Mouse (Mus musculus) myocyte (in vitro differentiated cells): ENCODE measurements around the gene Ctsf. TPM values are rescaled to one million over a fixed set of nuclear protein-coding genes. Genes with fewer than 3 reads are reported as not detected.
A peak's percentile ranks its signal among the peaks of the same experiment; 100 is the strongest.

Experiments
- H3K27me3 ChIP-seq: one replicate; pipeline ENCODE4 v1.6.1; 2011; ENCODE audit not compliant: control insufficient read depth, insufficient read depth, insufficient read length
- H3K36me3 ChIP-seq: one replicate; pipeline ENCODE4 v1.6.1; 2011; ENCODE audit not compliant: control insufficient read depth, insufficient read depth
- H3K4me2 ChIP-seq: one replicate; pipeline ENCODE4 v1.6.1; 2011; ENCODE audit warnings: low read depth, control low read depth
- H3K4me3 ChIP-seq: one replicate; pipeline ENCODE4 v1.5.1; 2011; ENCODE audit warnings: mild to moderate bottlenecking, control low read depth, moderate library complexity
- H3K79me2 ChIP-seq: one replicate; pipeline ENCODE4 v1.6.1; 2011; ENCODE audit not compliant: control insufficient read depth, insufficient read depth
- H3ac ChIP-seq: one replicate; pipeline ENCODE4 v1.6.1; 2011; ENCODE audit not compliant: control insufficient read depth, insufficient read length
- CEBPB ChIP-seq: IDR thresholded peaks from 2 replicates; pipeline ENCODE4 v1.6.1; 2011; ENCODE audit warnings: mild to moderate bottlenecking, moderate library complexity; ENCODE audit not compliant: poor library complexity, insufficient read depth, severe bottlenecking
- E2F4 ChIP-seq: IDR thresholded peaks from one replicate; pipeline ENCODE4 v1.6.1; 2011; ENCODE audit warnings: mild to moderate bottlenecking, control low read depth, moderate library complexity; ENCODE audit not compliant: insufficient read depth
- MAX ChIP-seq: IDR thresholded peaks from one replicate; pipeline ENCODE4 v1.6.1; 2011; ENCODE audit warnings: low read depth, mild to moderate bottlenecking, control low read depth
- MYOD1 ChIP-seq, 3 experiments: IDR thresholded peaks; one replicate each; pipeline ENCODE4 v1.6.1; 2011; ENCODE audit warnings: control low read depth in 2 of 3, low read depth in 2 of 3, mild to moderate bottlenecking in 2 of 3, moderate library complexity in 1 of 3; ENCODE audit not compliant: insufficient read length in 2 of 3, control insufficient read depth in 1 of 3
- MYOG ChIP-seq, 3 experiments: IDR thresholded peaks; one replicate each; pipeline ENCODE4 v1.6.1; 2011; ENCODE audit warnings: control low read depth in 2 of 3, low read depth in 2 of 3, mild to moderate bottlenecking in 2 of 3; ENCODE audit not compliant: insufficient read length in 2 of 3, control insufficient read depth in 1 of 3, insufficient read depth in 1 of 3
- POLR2A ChIP-seq: IDR thresholded peaks from one replicate; pipeline ENCODE4 v1.6.1; 2011; ENCODE audit warnings: low read depth, mild to moderate bottlenecking, control low read depth, moderate library complexity; ENCODE audit not compliant: insufficient read length
- POLR2AphosphoS2 ChIP-seq: IDR thresholded peaks from one replicate; pipeline ENCODE4 v1.6.1; 2011; ENCODE audit warnings: low read depth, control low read depth; ENCODE audit not compliant: insufficient read length
- REST ChIP-seq: IDR thresholded peaks from one replicate; pipeline ENCODE4 v1.6.1; 2011; ENCODE audit warnings: mild to moderate bottlenecking, control low read depth, moderate library complexity; ENCODE audit not compliant: insufficient read depth, insufficient read length
- SRF ChIP-seq: IDR thresholded peaks from one replicate; pipeline ENCODE4 v1.6.1; 2011; ENCODE audit warnings: low read depth; ENCODE audit not compliant: control insufficient read depth, insufficient read length
- TCF12 ChIP-seq: IDR thresholded peaks from one replicate; pipeline ENCODE4 v1.6.1; 2011; ENCODE audit warnings: mild to moderate bottlenecking, control low read depth; ENCODE audit not compliant: poor library complexity, insufficient read depth, severe bottlenecking
- TCF3 ChIP-seq: IDR thresholded peaks from one replicate; pipeline ENCODE4 v1.6.1; 2011; ENCODE audit warnings: low read depth, control low read depth; ENCODE audit not compliant: insufficient read length
- USF1 ChIP-seq: IDR thresholded peaks from one replicate; pipeline ENCODE4 v1.6.1; 2011; ENCODE audit warnings: low read depth, mild to moderate bottlenecking, control low read depth, moderate library complexity
- polyA plus RNA-seq: library from polyadenylated mRNA; unstranded; fragments of >200 nt; fragmentation: generic; extraction: Trizol; gene quantifications from one replicate; pipeline ENCODE4 v1.2.1, GENCODE M21; 2012; ENCODE audit warnings: missing spikeins

Gene Ctsf
- polyA plus RNA-seq, 1 experiment, result 6.6 TPM

- Histone ChIP-seq H3K79me2 (peaks cover 8% of the 10 kb centered on the region), H3K27me3 (no peaks in the 10 kb centered on the region), H3ac (peak within 1 kb of the TSS; percentile 48), H3K36me3 (no peaks in the 10 kb centered on the region), H3K4me2 (peak within 1 kb of the TSS; percentile 96), H3K4me3 (peak within 1 kb of the TSS; percentile 43)
- no peak for TF ChIP-seq REST
- no peak for TF ChIP-seq TCF3
- TF ChIP-seq SRF, result no peak
- no peak for TF ChIP-seq POLR2AphosphoS2
- TF ChIP-seq CEBPB, result no peak
- peak; percentile 7 for TF ChIP-seq E2F4
- TF ChIP-seq TCF12, result no peak
- peak; percentile 49 for TF ChIP-seq POLR2A
- TF ChIP-seq MYOG (IDR thresholded peaks at IDR 0.05; ENCODE audit: control insufficient read depth in 1 of 3, insufficient read depth in 1 of 3, insufficient read length in 2 of 3, low read depth in 2 of 3), result peak in 1 of 3 experiments; percentile 12
- no peak for TF ChIP-seq USF1
- TF ChIP-seq MYOD1 (IDR thresholded peaks at IDR 0.05; ENCODE audit: control insufficient read depth in 1 of 3, insufficient read length in 2 of 3, low read depth in 2 of 3), result no peak
Observed at GRCm38 (mm10) chr19:4878405-4879323, 23.7 kb downstream of the Ctsf start, which contains the start of gene Zdhhc24. Zdhhc24 (plus strand) TSS chr19:4878668.

DNA sequence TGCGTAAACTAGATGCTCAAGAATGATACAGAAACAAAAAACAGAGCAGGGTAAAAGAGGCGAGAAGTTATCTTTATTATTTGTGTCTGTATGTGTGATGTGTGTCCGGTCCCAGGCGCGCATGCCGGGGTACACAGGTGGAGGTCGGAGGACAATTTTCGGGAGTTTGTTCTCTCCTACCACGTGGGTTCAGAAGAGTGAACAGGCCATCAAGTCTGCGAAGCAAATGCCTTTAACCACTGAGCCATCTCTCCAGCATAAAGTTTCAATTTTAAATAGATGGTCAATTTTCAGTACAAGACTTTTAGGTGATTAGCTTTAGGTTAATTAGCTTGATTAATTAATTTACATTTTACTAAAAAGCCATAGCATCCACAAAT lies 24.4 kb downstream of the Ctsf start:
- Histone ChIP-seq H3K4me3 (peak overlapping the region; percentile 43), H3K4me2 (peak overlapping the region; percentile 89), H3K27me3 (no peaks in the 10 kb centered on the region), H3K36me3 (no peaks in the 10 kb centered on the region), H3K79me2 (peaks cover 8% of the 10 kb centered on the region), H3ac (peak overlapping the region; percentile 48)
- no peak for TF ChIP-seq TCF12
- TF ChIP-seq CEBPB, result no peak
- no peak for TF ChIP-seq SRF
- no peak for TF ChIP-seq USF1
- TF ChIP-seq MYOG (IDR thresholded peaks at IDR 0.05; ENCODE audit: control insufficient read depth in 1 of 3, insufficient read depth in 1 of 3, insufficient read length in 2 of 3, low read depth in 2 of 3), result no peak
- no peak for TF ChIP-seq POLR2A
- no peak for TF ChIP-seq E2F4
- TF ChIP-seq REST, result no peak
- TF ChIP-seq TCF3, result no peak
- no peak for TF ChIP-seq POLR2AphosphoS2
- TF ChIP-seq MAX, result no peak
- TF ChIP-seq MYOD1 (IDR thresholded peaks at IDR 0.05; ENCODE audit: control insufficient read depth in 1 of 3, insufficient read length in 2 of 3, low read depth in 2 of 3), result no peak

DNA sequence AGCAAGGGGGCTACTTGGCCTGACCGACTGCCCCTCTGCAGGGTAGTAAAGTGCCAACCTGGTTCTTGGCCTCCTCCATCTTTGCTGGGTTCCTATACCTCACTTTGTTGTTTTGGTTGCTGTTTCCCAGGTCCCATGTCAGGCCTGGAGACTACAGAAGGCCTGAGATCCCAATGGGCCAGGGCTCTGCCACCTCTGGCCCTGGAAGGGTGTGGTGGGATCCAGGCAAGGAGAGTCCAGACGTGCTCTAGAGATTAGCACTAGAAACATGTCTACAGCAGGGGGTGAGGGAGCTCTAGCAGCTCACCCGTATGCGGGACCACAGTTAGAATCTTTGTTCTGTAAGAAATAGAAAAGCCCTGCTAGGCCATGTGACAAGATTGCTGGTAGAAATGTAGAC lies 29.0 kb downstream of the Ctsf start:
- TF ChIP-seq TCF3 (no peak), MYOG (IDR thresholded peaks at IDR 0.05; ENCODE audit: control insufficient read depth in 1 of 3, insufficient read depth in 1 of 3, insufficient read length in 2 of 3, low read depth in 2 of 3) (no peak), USF1 (no peak), POLR2A (no peak), SRF (no peak), E2F4 (no peak), CEBPB (no peak), MAX (no peak), REST (no peak), TCF12 (no peak), MYOD1 (IDR thresholded peaks at IDR 0.05; ENCODE audit: control insufficient read depth in 1 of 3, insufficient read length in 2 of 3, low read depth in 2 of 3) (no peak), POLR2AphosphoS2 (no peak)
- H3K27me3 ChIP-seq, result no peaks in the 10 kb centered on the region
- no peak overlapping the region for H3K4me3 ChIP-seq
- no peak overlapping the region for H3ac ChIP-seq
- H3K36me3 ChIP-seq, result no peaks in the 10 kb centered on the region
- H3K79me2 ChIP-seq, result no peaks in the 10 kb centered on the region
- H3K4me2 ChIP-seq, result no peak overlapping the region

- Histone ChIP-seq H3ac (no peak overlapping the region), H3K36me3 (no peaks in the 10 kb centered on the region), H3K4me2 (no peak overlapping the region), H3K4me3 (no peak overlapping the region), H3K27me3 (no peaks in the 10 kb centered on the region), H3K79me2 (no peaks in the 10 kb centered on the region)
- no peak for TF ChIP-seq SRF
- no peak for TF ChIP-seq CEBPB
- TF ChIP-seq E2F4, result no peak
- TF ChIP-seq REST, result no peak
- no peak for TF ChIP-seq TCF3
- no peak for TF ChIP-seq MYOD1 (IDR thresholded peaks at IDR 0.05; ENCODE audit: control insufficient read depth in 1 of 3, insufficient read length in 2 of 3, low read depth in 2 of 3)
- no peak for TF ChIP-seq MYOG (IDR thresholded peaks at IDR 0.05; ENCODE audit: control insufficient read depth in 1 of 3, insufficient read depth in 1 of 3, insufficient read length in 2 of 3, low read depth in 2 of 3)
- TF ChIP-seq USF1, result no peak
- TF ChIP-seq TCF12, result no peak
- TF ChIP-seq MAX, result no peak
- no peak for TF ChIP-seq POLR2AphosphoS2
- TF ChIP-seq POLR2A, result no peak
Observed at GRCm38 (mm10) chr19:4889791-4890190, 34.9 kb downstream of the Ctsf start.
